In the genomic region with DNA sequence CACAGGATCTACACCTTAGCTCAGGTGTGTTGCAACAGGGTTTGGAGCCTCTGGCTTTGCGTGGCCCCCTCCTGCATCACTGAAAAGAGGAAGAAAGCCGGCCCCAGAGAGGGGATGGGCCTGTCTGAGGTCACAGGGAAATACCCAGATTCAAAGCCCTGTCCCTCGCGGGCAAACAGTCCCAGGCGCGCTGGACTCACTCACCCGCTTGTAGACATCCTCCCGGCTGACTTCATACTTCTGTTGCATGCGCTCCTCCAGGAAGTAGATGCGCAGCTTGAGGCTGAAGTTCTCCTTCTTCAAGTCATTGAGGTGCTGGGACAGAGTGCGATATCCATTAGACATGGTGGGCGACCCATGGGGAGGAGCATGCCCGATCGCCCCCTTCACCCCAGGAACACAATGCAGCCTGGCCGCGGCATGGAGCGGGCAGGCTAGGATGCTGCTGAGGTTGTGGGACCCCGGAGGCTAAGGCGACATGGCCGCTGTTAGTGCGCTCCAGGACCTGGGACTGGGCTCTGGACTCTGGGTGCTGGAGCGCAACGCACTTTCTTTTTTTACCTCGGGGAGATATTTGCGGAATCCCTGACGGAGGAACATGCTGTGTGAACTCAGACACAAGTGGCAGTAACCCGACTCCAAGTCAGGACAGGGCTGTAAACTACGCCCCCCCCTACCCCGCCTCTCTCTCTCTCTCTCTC, we compare ENCODE assay signal across 8 mouse cellular contexts.
A peak's percentile ranks its signal among the peaks of the same experiment; 100 is the strongest.
DNase-seq lines count a peak whose midpoint lies in the region; ATAC-seq lines count a peak whose summit lies in the region.

No protein-coding gene starts in this region.

- H3K9ac ChIP-seq in forebrain, embryonic 13.5 days, result peak overlapping the region; percentile 60
- H3K9ac ChIP-seq in limb, embryonic 11.5 days (ENCODE audit: low read length), result peak overlapping the region; percentile 43
- peak overlapping the region; percentile 46 for H3K9ac ChIP-seq in midbrain, embryonic 13.5 days (replicated peaks)
- H3K9ac ChIP-seq in stomach, embryonic 16.5 days (ENCODE audit: low read length), result peak overlapping the region; percentile 70

- H3K27ac ChIP-seq in brown adipose tissue, adult 24 weeks (replicated peaks; ENCODE audit: low read depth, low read length), result no peak overlapping the region
- H3K27ac ChIP-seq in forebrain, embryonic 13.5 days, result no peak overlapping the region
- H3K27ac ChIP-seq in limb, embryonic 11.5 days (replicated peaks; ENCODE audit: low read depth, low read length), result no peak overlapping the region
- no peak overlapping the region for H3K27ac ChIP-seq in midbrain, embryonic 13.5 days
- H3K27ac ChIP-seq in stomach, embryonic 16.5 days (ENCODE audit: low read length), result no peak overlapping the region

- H3K4me3 ChIP-seq in brown adipose tissue, adult 24 weeks (ENCODE audit: insufficient read depth, low read depth, low read length), result peak overlapping the region; percentile 48
- peak overlapping the region; percentile 43 for H3K4me3 ChIP-seq in forebrain, embryonic 13.5 days
- peak overlapping the region; percentile 39 for H3K4me3 ChIP-seq in limb, embryonic 11.5 days (ENCODE audit: low read depth, low read length)
- peak overlapping the region; percentile 41 for H3K4me3 ChIP-seq in midbrain, embryonic 13.5 days (replicated peaks)
- H3K4me3 ChIP-seq in stomach, embryonic 16.5 days (replicated peaks; ENCODE audit: low read length), result peak overlapping the region; percentile 57

- no peaks in the 10 kb centered on the region for H3K36me3 ChIP-seq in forebrain, embryonic 13.5 days (ENCODE audit: poor library complexity, severe bottlenecking)
- no peaks in the 10 kb centered on the region for H3K36me3 ChIP-seq in limb, embryonic 11.5 days (ENCODE audit: control insufficient read depth, insufficient read depth, low read length)
- H3K36me3 ChIP-seq in midbrain, embryonic 13.5 days, result no peaks in the 10 kb centered on the region
- H3K36me3 ChIP-seq in stomach, embryonic 16.5 days (ENCODE audit: control insufficient read depth, insufficient read depth, low read length), result no peaks in the 10 kb centered on the region

- WGBS in forebrain, embryonic 13.5 days, result under 1% methylated on average over 29 of the region's 29 CpGs
- under 1% methylated on average over 29 of the region's 29 CpGs for WGBS in limb, embryonic 11.5 days
- WGBS in midbrain, embryonic 13.5 days, result under 1% methylated on average over 29 of the region's 29 CpGs
- WGBS in stomach, embryonic 16.5 days, result under 1% methylated on average over 29 of the region's 29 CpGs

- ATAC-seq in forebrain, embryonic 13.5 days, result peak; percentile 36; the same call in 1 of the 2 replicates
- ATAC-seq in limb, embryonic 11.5 days (ENCODE audit: insufficient number of reproducible peaks, low FRiP score, low TSS enrichment, low read depth), result peak; percentile 80
- peak; percentile 80 for ATAC-seq in midbrain, embryonic 13.5 days
- peak; percentile 69 for ATAC-seq in stomach, embryonic 16.5 days (ENCODE audit: insufficient read depth, low FRiP score)

- intact Hi-C loops in heart, postnatal 36 days (cut with DNase I), result loop anchor here (5.0 kb wide), 1 partner anchor 43 kb away; no protein-coding TSS in a partner anchor

- DNase-seq in heart, postnatal 36 days, result peak; percentile 56
- peak; percentile 69 for DNase-seq in limb, embryonic 11.5 days (ENCODE audit: low spot score)
- no peak for DNase-seq in right cerebral cortex, postnatal 10 days (ENCODE audit: low spot score in 2 of 2)
- no peak for DNase-seq in c-Kit-positive CD71-positive TER-119-positive erythroid progenitor cells, embryonic 14.5 days (ENCODE audit: low spot score)

- H3K4me2 ChIP-seq in forebrain, embryonic 13.5 days, result peak overlapping the region; percentile 82
- H3K4me2 ChIP-seq in limb, embryonic 11.5 days (ENCODE audit: low read depth, severe bottlenecking), result peak overlapping the region; percentile 77
- H3K4me2 ChIP-seq in midbrain, embryonic 13.5 days (replicated peaks), result peak overlapping the region; percentile 78
- peak overlapping the region; percentile 96 for H3K4me2 ChIP-seq in stomach, embryonic 16.5 days (ENCODE audit: low read depth, low read length)

- H3K27me3 ChIP-seq in forebrain, embryonic 13.5 days, result peaks cover 27% of the 10 kb centered on the region
- H3K27me3 ChIP-seq in limb, embryonic 11.5 days (ENCODE audit: control insufficient read depth, insufficient read depth, low read length), result peaks cover 9% of the 10 kb centered on the region
- H3K27me3 ChIP-seq in midbrain, embryonic 13.5 days, result peaks cover 39% of the 10 kb centered on the region
- peaks cover 5% of the 10 kb centered on the region; the same call in 1 of the 2 replicates for H3K27me3 ChIP-seq in stomach, embryonic 16.5 days (ENCODE audit: control insufficient read depth, insufficient read depth, low read length)

- no peaks in the 10 kb centered on the region for H3K9me3 ChIP-seq in forebrain, embryonic 13.5 days (replicated peaks)
- H3K9me3 ChIP-seq in limb, embryonic 11.5 days (ENCODE audit: control insufficient read depth, low read length), result no peaks in the 10 kb centered on the region
- no peaks in the 10 kb centered on the region for H3K9me3 ChIP-seq in midbrain, embryonic 13.5 days
- no peaks in the 10 kb centered on the region for H3K9me3 ChIP-seq in stomach, embryonic 16.5 days (replicated peaks; ENCODE audit: control insufficient read depth, low read length)

- H3K4me1 ChIP-seq in brown adipose tissue, adult 24 weeks (ENCODE audit: control insufficient read depth, insufficient read depth, insufficient read length, low read length), result no peaks in the 10 kb centered on the region; the same call in 1 of the 2 replicates
- peaks cover 16% of the 10 kb centered on the region for H3K4me1 ChIP-seq in forebrain, embryonic 13.5 days
- H3K4me1 ChIP-seq in limb, embryonic 11.5 days (ENCODE audit: control insufficient read depth, insufficient read depth, low read length), result peaks cover 6% of the 10 kb centered on the region; the same call in 1 of the 2 replicates
- H3K4me1 ChIP-seq in midbrain, embryonic 13.5 days (replicated peaks), result peaks cover 15% of the 10 kb centered on the region
- peaks cover 11% of the 10 kb centered on the region; the same call in 1 of the 2 replicates for H3K4me1 ChIP-seq in stomach, embryonic 16.5 days (ENCODE audit: control insufficient read depth, insufficient read depth, low read length)

Comparison
In these comparisons a context has a peak if more than half of its experiments do, and no peak if none do; other contexts are left out.
1. DNase-seq: peak in heart, postnatal 36 days (2 of 2) and limb, embryonic 11.5 days (single experiment); none in right cerebral cortex, postnatal 10 days (0 of 2) and c-Kit-positive CD71-positive TER-119-positive erythroid progenitor cells, embryonic 14.5 days (single experiment).
2. Peak in every context shown above with its lines, with median percentiles within 50 percentile points of each other: H3K4me3 ChIP-seq, ATAC-seq, H3K4me2 ChIP-seq and H3K9ac ChIP-seq.